Mouse (Mus musculus) fat pad, adult 2 months (tissue): ENCODE measurements around the gene Heg1.

Source experiments
- DNase-seq: peaks from one replicate; pipeline ENCODE4 v3.0.0-alpha.2; 2011; ENCODE audit warnings: low read depth, low spot score; ENCODE audit errors: extremely low read depth

Heg1 gene

GRCm38 (mm10) chr16:33768491-33769278 is 84.5 kb downstream of the Heg1 start:
- DNase-seq: no peak

- no peak for DNase-seq
These were observed 85.7 kb downstream of the Heg1 start for GRCm38 (mm10) chr16:33769848-33770247.

- DNase-seq: no peak
These were observed 86.7 kb downstream of the Heg1 start for GRCm38 (mm10) chr16:33770778-33771454.

GRCm38 (mm10) chr16:33772809-33773208 is 88.6 kb downstream of the Heg1 start:
- DNase-seq: no peak

- DNase-seq: no peak
These were observed 90.8 kb downstream of the Heg1 start for GRCm38 (mm10) chr16:33774972-33775371.

- no peak for DNase-seq
These were observed 91.7 kb downstream of the Heg1 start for GRCm38 (mm10) chr16:33775733-33776335.

- DNase-seq: no peak
These were observed 92.8 kb downstream of the Heg1 start for GRCm38 (mm10) chr16:33776766-33777529.

GRCm38 (mm10) chr16:33777607-33778006 is 93.4 kb downstream of the Heg1 start:
- DNase-seq: no peak

GRCm38 (mm10) chr16:33781789-33782728 is 97.9 kb downstream of the Heg1 start:
- no peak for DNase-seq

- no peak for DNase-seq
These were observed 98.5 kb downstream of the Heg1 start for GRCm38 (mm10) chr16:33782729-33783091.

- no peak for DNase-seq
These were observed 100.4 kb downstream of the Heg1 start for GRCm38 (mm10) chr16:33784547-33784946.

- no peak for DNase-seq
These were observed 101.0 kb downstream of the Heg1 start for GRCm38 (mm10) chr16:33785092-33785704.

GRCm38 (mm10) chr16:33786657-33787390 is 102.7 kb downstream of the Heg1 start:
- DNase-seq: no peak

GRCm38 (mm10) chr16:33793846-33794791 is 109.9 kb downstream of the Heg1 start, which contains the start of gene Muc13:
Muc13 (plus strand) TSS chr16:33794037.
- DNase-seq: no peak

GRCm38 (mm10) chr16:33795106-33795505 is 110.9 kb downstream of the Heg1 start:
- no peak for DNase-seq

- no peak for DNase-seq
These were observed 111.7 kb downstream of the Heg1 start for GRCm38 (mm10) chr16:33795887-33796286.

GRCm38 (mm10) chr16:33796756-33797155 is 112.6 kb downstream of the Heg1 start:
- DNase-seq: no peak

GRCm38 (mm10) chr16:33797860-33798259 is 113.7 kb downstream of the Heg1 start:
- no peak for DNase-seq
